Mouse (Mus musculus): Measurements from ENCODE around the gene Clcn7. TPM values are rescaled to one million over a fixed set of nuclear protein-coding genes. Genes with fewer than 3 reads are reported as not detected.
"Not testable (repeated sequence)": the region's sequence is repeated elsewhere in the genome, so short reads cannot be mapped to it uniquely, and the experiment has no call there.

Clcn7 gene
- total and polyA plus RNA-seq, 2 experiments from 2014 or later = 22.9 to 40.6 TPM

GRCm38 (mm10) chr17:25112423-25112810 is 20.8 kb upstream of the Clcn7 start:
- Histone ChIP-seq H3K9me3 (ENCODE audit: low read length) (no peaks in the 10 kb centered on the region), H3K27me3 (ENCODE audit: insufficient read depth, low read length) (no peaks in the 10 kb centered on the region), H3K4me3 (ENCODE audit: low read length) (no peak overlapping the region), H3K4me1 (ENCODE audit: insufficient read depth, low read length) (peaks cover 6% of the 10 kb centered on the region; the same call in 1 of the 2 replicates), H3K9ac (replicated peaks; ENCODE audit: low read length) (no peak overlapping the region), H3K36me3 (ENCODE audit: insufficient read depth, low read length) (peaks cover 14% of the 10 kb centered on the region; the same call in 1 of the 2 replicates), H3K4me2 (ENCODE audit: low read depth, low read length) (no peak overlapping the region), H3K27ac (peak overlapping the region; percentile 28; the same call in 1 of the 2 replicates)
- WGBS = 69% methylated on average over 3 of the region's 3 CpGs
- DNase-seq (ENCODE audit: low spot score) (no peak), ATAC-seq (no peak)
- no peak for TF ChIP-seq CTCF (IDR thresholded peaks at IDR 0.05; ENCODE audit: low read depth)

- peak overlapping the region; percentile 99 for H3K4me2 ChIP-seq (ENCODE audit: low read depth, low read length)
- peaks cover 6% of the 10 kb centered on the region; the same call in 1 of the 2 replicates for H3K36me3 ChIP-seq (ENCODE audit: insufficient read depth, low read length)
- no peak for TF ChIP-seq CTCF (IDR thresholded peaks at IDR 0.05; ENCODE audit: low read depth)
- H3K27me3 ChIP-seq (ENCODE audit: insufficient read depth, low read length) = no peaks in the 10 kb centered on the region
- H3K4me1 ChIP-seq (ENCODE audit: insufficient read depth, low read length) = peaks cover 6% of the 10 kb centered on the region; the same call in 1 of the 2 replicates
- H3K27ac ChIP-seq = peak overlapping the region; percentile 93
- ATAC-seq (peak; percentile 43), DNase-seq (ENCODE audit: low spot score) (peak; percentile 59)
- peak overlapping the region; percentile 72 for H3K9ac ChIP-seq (replicated peaks; ENCODE audit: low read length)
- WGBS = 12% methylated on average over 23 of the region's 23 CpGs
- H3K9me3 ChIP-seq (ENCODE audit: low read length) = no peaks in the 10 kb centered on the region
- peak overlapping the region; percentile 54 for H3K4me3 ChIP-seq (ENCODE audit: low read length)
These were observed 18.1 kb upstream of the Clcn7 start for GRCm38 (mm10) chr17:25114908-25115645.

GRCm38 (mm10) chr17:25115664-25116432 is 17.3 kb upstream of the Clcn7 start, which contains the start of gene Telo2:
Gene Telo2, minus strand, starts transcription at chr17:25115967.
- WGBS = 6% methylated on average over 40 of the region's 40 CpGs
- ATAC-seq (peak; percentile 95), DNase-seq (ENCODE audit: low spot score) (peak; percentile 97)
- Histone ChIP-seq H3K4me3 (ENCODE audit: low read length) (peak within 1 kb of the TSS; percentile 54), H3K36me3 (ENCODE audit: insufficient read depth, low read length) (no peaks in the 10 kb centered on the region; the same call in 1 of the 2 replicates), H3K27ac (peak within 1 kb of the TSS; percentile 93), H3K27me3 (ENCODE audit: insufficient read depth, low read length) (no peaks in the 10 kb centered on the region), H3K4me2 (ENCODE audit: low read depth, low read length) (peak within 1 kb of the TSS; percentile 99), H3K9ac (replicated peaks; ENCODE audit: low read length) (peak within 1 kb of the TSS; percentile 72), H3K9me3 (ENCODE audit: low read length) (no peaks in the 10 kb centered on the region), H3K4me1 (ENCODE audit: insufficient read depth, low read length) (peaks cover 6% of the 10 kb centered on the region; the same call in 1 of the 2 replicates)
- 0 out of 2 replicates have a peak, but pooled peaks have one; percentile 4 for TF ChIP-seq CTCF (IDR thresholded peaks at IDR 0.05; ENCODE audit: low read depth)

DNA sequence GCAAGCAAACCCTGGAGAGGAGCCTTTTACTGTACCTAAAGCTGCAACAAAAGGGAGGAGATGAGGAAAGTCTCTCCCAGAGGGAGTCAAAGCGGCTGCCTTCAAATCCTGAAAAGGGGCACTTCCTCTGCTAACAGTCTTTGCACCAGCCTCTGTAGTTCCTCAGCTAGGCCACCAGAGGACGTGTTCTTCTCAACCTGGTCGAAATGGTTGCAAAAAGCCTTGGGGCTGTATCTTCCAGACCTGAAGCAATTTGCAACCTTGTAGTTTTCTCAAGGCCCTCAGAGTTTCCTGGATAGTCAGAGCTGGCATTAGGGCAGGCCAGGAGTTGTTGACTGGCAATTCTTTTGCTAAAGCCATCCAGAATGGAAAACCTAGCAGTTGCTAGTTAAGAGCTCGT is 15.9 kb upstream of the Clcn7 start:
- ATAC-seq (no peak), DNase-seq (ENCODE audit: low spot score) (peak; percentile 5)
- peaks cover 6% of the 10 kb centered on the region; the same call in 1 of the 2 replicates for H3K4me1 ChIP-seq (ENCODE audit: insufficient read depth, low read length)
- no peaks in the 10 kb centered on the region for H3K9me3 ChIP-seq (ENCODE audit: low read length)
- WGBS = 36% methylated on average over 4 of the region's 4 CpGs
- no peak overlapping the region for H3K9ac ChIP-seq (replicated peaks; ENCODE audit: low read length)
- H3K4me3 ChIP-seq (ENCODE audit: low read length) = no peak overlapping the region
- peak; percentile 54 for TF ChIP-seq CTCF (IDR thresholded peaks at IDR 0.05; ENCODE audit: low read depth)
- no peak overlapping the region for H3K4me2 ChIP-seq (ENCODE audit: low read depth, low read length)
- H3K36me3 ChIP-seq (ENCODE audit: insufficient read depth, low read length) = no peaks in the 10 kb centered on the region
- H3K27me3 ChIP-seq (ENCODE audit: insufficient read depth, low read length) = no peaks in the 10 kb centered on the region
- H3K27ac ChIP-seq = no peak overlapping the region

- Histone ChIP-seq H3K36me3 (ENCODE audit: insufficient read depth, low read length) (no peaks in the 10 kb centered on the region), H3K4me3 (ENCODE audit: low read length) (no peak within 1 kb of the TSS), H3K4me2 (ENCODE audit: low read depth, low read length) (no peak within 1 kb of the TSS), H3K27ac (no peak within 1 kb of the TSS), H3K9ac (replicated peaks; ENCODE audit: low read length) (no peak within 1 kb of the TSS), H3K9me3 (ENCODE audit: low read length) (no peaks in the 10 kb centered on the region), H3K27me3 (ENCODE audit: insufficient read depth, low read length) (no peaks in the 10 kb centered on the region), H3K4me1 (ENCODE audit: insufficient read depth, low read length) (no peaks in the 10 kb centered on the region)
- no peak for DNase-seq (ENCODE audit: low spot score)
- no peak for ATAC-seq
- WGBS = 40% methylated on average over 3 of the region's 3 CpGs
- TF ChIP-seq CTCF (IDR thresholded peaks at IDR 0.05; ENCODE audit: low read depth) = no peak
These were observed 12.8 kb upstream of the Clcn7 start, which contains the start of gene Ptx4 for GRCm38 (mm10) chr17:25120406-25120805. Gene Ptx4, plus strand, starts transcription at chr17:25120760.

DNA sequence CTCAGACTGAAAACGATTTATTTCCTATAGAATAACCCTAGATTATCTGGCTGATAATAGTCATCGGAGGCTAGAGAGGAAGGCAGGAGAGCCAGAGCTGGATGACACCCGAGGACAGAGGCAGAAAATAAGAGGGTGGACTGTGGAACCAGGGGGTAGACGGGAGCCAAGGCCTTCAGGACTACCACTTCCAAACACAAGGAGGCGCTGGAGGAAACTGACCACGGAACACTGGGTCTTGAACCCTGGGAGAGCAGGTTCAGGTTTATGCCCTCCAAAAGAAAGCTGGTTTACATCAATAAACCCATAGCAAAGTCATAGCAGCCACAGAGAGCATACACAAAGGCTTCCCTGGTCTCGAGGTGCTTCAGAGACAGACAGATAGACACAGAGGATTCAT is 9.2 kb upstream of the Clcn7 start:
- TF ChIP-seq CTCF (IDR thresholded peaks at IDR 0.05; ENCODE audit: low read depth) = peak; percentile 35
- Histone ChIP-seq H3K4me2 (ENCODE audit: low read depth, low read length) (no peak overlapping the region), H3K4me1 (ENCODE audit: insufficient read depth, low read length) (no peaks in the 10 kb centered on the region), H3K9ac (replicated peaks; ENCODE audit: low read length) (no peak overlapping the region), H3K27ac (no peak overlapping the region), H3K27me3 (ENCODE audit: insufficient read depth, low read length) (no peaks in the 10 kb centered on the region), H3K9me3 (ENCODE audit: low read length) (no peaks in the 10 kb centered on the region), H3K36me3 (ENCODE audit: insufficient read depth, low read length) (no peaks in the 10 kb centered on the region), H3K4me3 (ENCODE audit: low read length) (no peak overlapping the region)
- WGBS = 32% methylated on average over 7 of the region's 7 CpGs
- no peak for ATAC-seq
- DNase-seq (ENCODE audit: low spot score) = no peak

DNA sequence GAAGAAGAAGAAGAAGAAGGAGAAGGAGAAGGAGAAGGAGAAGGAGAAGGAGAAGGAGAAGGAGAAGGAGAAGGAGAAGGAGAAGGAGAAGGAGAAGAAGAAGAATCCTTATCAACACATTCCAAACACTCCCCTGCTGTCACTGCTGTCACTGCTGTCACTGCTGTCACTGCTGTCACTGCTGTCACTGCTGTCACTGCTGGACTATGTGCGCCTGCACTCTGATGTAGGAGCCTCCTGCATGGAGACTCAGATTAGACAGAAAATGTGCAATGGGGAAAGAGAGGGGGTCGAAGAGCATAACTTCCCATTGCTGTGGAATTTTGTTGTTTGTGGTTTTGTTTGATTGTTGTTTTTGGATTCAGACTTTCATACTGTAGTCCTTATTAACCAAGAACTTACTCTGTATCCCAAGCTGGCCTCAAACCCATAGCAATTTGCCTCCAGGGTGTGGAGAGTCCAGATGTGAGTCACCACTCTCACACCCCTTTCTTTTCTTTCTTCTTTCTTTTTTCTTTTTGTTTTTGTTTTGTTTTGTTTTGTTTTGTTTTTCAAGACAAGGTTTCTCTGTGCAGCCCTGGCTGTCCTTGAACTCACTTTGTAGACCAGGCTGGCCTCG is 7.6 kb upstream of the Clcn7 start:
- H3K4me3 ChIP-seq (ENCODE audit: low read length); H3K4me1 ChIP-seq (ENCODE audit: insufficient read depth, low read length); H3K27ac ChIP-seq; ATAC-seq; H3K27me3 ChIP-seq (ENCODE audit: insufficient read depth, low read length); H3K4me2 ChIP-seq (ENCODE audit: low read depth, low read length); H3K9ac ChIP-seq (replicated peaks; ENCODE audit: low read length); DNase-seq (ENCODE audit: low spot score); H3K9me3 ChIP-seq (ENCODE audit: low read length); H3K36me3 ChIP-seq (ENCODE audit: insufficient read depth, low read length): not testable (repeated sequence)
- 78% methylated on average over 3 of the region's 3 CpGs for WGBS
